Mouse (Mus musculus) limb, embryonic 12.5 days (tissue): ENCODE results near the gene 4930402F06Rik. TPM values are rescaled to one million over a fixed set of nuclear protein-coding genes. Genes with fewer than 3 reads are reported as not detected.

ENCODE experiments used
- ATAC-seq: fragments of 200-750 bp; cut with Nextera tagmentation; 2 replicates; pipeline ENCODE4 v1.8.0; 2017; ENCODE audit warnings: low read depth, moderate TSS enrichment; ENCODE audit not compliant: insufficient number of reproducible peaks, insufficient read depth, low FRiP score, low TSS enrichment
- H3K27ac ChIP-seq: fragments of 300-500 bp; sonication (generic); 2 replicates; pipeline ENCODE4 v1.5.1; 2016; ENCODE audit warnings: mild to moderate bottlenecking, moderate library complexity
- H3K27me3 ChIP-seq: fragments of 300-500 bp; sonication (generic); 2 replicates; pipeline ENCODE4 v1.6.1; 2016; ENCODE audit warnings: mild to moderate bottlenecking, moderate library complexity
- H3K36me3 ChIP-seq: fragments of 300-500 bp; sonication (generic); 2 replicates; pipeline ENCODE4 v1.6.1; 2016; ENCODE audit warnings: mild to moderate bottlenecking, moderate library complexity
- H3K4me1 ChIP-seq: fragments of 300-500 bp; sonication (generic); replicated peaks from 2 replicates; pipeline ENCODE4 v1.6.1; 2016
- H3K4me2 ChIP-seq: fragments of 300-500 bp; sonication (generic); 2 replicates; pipeline ENCODE4 v1.6.1; 2016; ENCODE audit warnings: mild to moderate bottlenecking, moderate library complexity
- H3K4me3 ChIP-seq: fragments of 300-500 bp; sonication (generic); replicated peaks from 2 replicates; pipeline ENCODE4 v1.5.1; 2016; ENCODE audit warnings: mild to moderate bottlenecking
- H3K9ac ChIP-seq: fragments of 300-500 bp; sonication (generic); replicated peaks from 2 replicates; pipeline ENCODE4 v1.6.1; 2016; ENCODE audit warnings: mild to moderate bottlenecking, moderate library complexity
- H3K9me3 ChIP-seq: fragments of 300-500 bp; sonication (generic); 2 replicates; pipeline ENCODE4 v1.6.1; 2016; ENCODE audit warnings: mild to moderate bottlenecking, moderate library complexity
- WGBS: fragments of 180-500 bp; shearing (Covaris S2); methylation state at CpG from one replicate; pipeline ENCODE4 v1.1.7; 2016; 5-methylcytosine and 5-hydroxymethylcytosine counted together
- polyA plus RNA-seq: library from polyadenylated mRNA; unstranded; fragments of >200 nt; fragmentation: Nextera tagmentation; extraction: Ambion mirVana; gene quantifications from 2 replicates; pipeline ENCODE4 v1.2.1, GENCODE M21; 2016

The 4930402F06Rik gene
- polyA plus RNA-seq, 1 experiment from 2014 or later, result not detected

DNA sequence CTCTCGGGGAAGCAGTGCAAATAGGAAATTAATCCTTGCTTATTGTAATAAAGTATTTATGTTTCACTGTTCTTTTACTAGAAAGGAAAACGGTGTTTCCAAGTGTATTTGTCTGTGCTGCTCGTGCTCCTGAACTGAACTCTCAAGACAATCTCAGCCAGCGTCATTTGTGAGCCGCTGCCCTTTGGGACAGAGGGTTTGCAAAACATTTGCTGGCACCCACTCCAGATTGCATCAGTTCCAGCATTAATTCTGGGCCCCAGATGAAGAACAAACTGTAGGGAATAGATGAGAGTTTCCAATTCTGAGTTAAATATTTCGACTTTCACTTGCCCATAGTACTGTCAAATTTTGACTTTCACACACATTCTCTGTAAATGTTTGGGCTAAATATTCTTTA lies 58.3 kb downstream of the 4930402F06Rik start:
- Histone ChIP-seq H3K4me1 (peaks cover 17% of the 10 kb centered on the region), H3K27me3 (peaks cover 11% of the 10 kb centered on the region), H3K9ac (no peak overlapping the region), H3K4me3 (no peak overlapping the region), H3K9me3 (no peaks in the 10 kb centered on the region), H3K36me3 (no peaks in the 10 kb centered on the region), H3K27ac (no peak overlapping the region), H3K4me2 (no peak overlapping the region)
- WGBS, result 75% methylated on average over 6 of the region's 6 CpGs
- ATAC-seq, result no peak

DNA sequence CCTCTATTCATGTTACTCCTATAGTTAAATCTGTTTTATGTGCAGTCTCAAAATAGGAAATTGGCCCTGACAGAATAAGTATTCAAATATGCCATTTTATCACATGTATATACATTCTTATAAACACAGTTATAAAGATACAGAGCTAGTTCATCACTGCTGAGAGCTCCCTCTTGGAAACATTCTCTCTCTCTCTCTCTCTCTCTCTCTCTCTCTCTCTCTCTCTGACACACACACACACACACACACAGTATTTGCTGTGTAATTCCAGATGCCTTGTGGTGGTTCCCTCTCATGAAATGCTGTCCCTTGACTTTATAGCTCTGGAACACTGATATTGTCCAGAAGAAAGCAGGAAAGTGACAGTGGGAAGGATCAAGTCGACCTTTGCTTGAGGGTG lies 58.9 kb downstream of the 4930402F06Rik start:
- no peak overlapping the region for H3K9ac ChIP-seq
- ATAC-seq, result no peak
- WGBS, result 48% methylated on average over 1 of the region's 1 CpGs
- no peaks in the 10 kb centered on the region for H3K9me3 ChIP-seq
- no peak overlapping the region for H3K27ac ChIP-seq
- H3K4me3 ChIP-seq, result no peak overlapping the region
- no peak overlapping the region for H3K4me2 ChIP-seq
- peaks cover 17% of the 10 kb centered on the region for H3K4me1 ChIP-seq
- H3K36me3 ChIP-seq, result no peaks in the 10 kb centered on the region
- H3K27me3 ChIP-seq, result peaks cover 11% of the 10 kb centered on the region

DNA sequence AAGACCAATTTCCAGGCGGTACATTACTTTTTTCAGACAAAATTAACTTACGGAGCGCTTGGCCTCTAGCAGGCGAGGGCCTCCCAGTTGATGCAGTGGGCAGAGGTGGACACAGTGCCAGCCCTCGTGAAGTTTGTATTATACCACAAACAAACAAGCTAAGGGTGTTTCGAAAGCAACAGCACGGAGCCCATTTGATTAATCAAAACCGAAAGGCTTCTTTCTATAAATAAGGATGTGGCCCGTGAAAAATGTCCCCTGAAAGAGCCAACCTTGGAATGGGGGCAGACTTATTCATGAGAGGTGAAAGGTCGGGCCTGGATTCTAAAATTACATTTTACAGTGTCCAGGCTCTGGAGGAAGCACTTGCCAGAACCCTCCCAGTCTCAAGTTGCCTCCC lies 59.6 kb downstream of the 4930402F06Rik start:
- Histone ChIP-seq H3K9ac (no peak overlapping the region), H3K4me1 (peaks cover 17% of the 10 kb centered on the region), H3K36me3 (no peaks in the 10 kb centered on the region), H3K27ac (peak overlapping the region; percentile 59), H3K27me3 (peaks cover 11% of the 10 kb centered on the region), H3K4me3 (peak overlapping the region; percentile 65), H3K4me2 (peak overlapping the region; percentile 99), H3K9me3 (no peaks in the 10 kb centered on the region)
- ATAC-seq, result no peak
- 47% methylated on average over 10 of the region's 10 CpGs for WGBS

DNA sequence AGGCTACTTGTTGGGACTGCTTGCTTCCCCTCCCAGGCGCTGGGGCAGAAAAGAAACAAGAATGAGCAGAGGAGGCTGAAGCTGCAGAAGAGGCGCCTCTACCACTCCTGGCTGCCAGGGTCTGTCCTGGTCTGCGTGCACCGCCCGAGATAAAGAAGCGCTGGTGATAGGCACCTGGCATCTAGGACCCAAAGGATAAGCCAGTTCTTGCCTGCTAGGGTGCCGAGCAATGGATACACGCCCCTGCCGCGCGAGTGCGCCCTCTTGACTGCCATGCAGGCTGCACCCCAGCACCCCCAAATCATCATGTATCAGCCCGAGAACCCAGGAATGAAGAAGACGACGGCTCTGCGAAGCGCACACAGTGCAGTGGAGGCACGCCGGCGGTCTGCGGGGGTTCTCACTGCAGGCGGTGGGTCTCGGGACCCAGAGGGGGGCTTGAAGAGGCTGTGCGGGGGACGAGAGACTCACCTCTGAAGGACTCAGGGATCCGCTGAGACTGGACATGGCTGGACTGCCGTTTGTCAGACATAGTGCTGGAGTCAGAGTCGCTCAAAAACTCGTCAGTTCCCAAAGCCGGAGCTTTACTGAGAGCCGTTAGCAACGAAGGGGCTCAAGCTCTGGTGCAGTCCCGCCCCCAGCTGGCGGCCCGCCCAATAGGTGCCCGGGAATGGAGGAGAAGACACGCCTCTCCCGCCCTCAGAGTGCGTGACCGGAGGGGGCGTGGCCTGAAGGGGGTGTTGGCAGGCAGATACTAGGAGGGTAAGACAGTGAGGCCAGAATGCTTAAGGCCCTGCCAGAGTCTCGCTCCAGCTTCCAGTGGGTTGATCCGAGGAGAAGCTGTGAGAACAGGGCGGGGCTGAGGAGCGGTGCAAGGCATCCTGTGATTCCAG lies 60.3 kb downstream of the 4930402F06Rik start, which contains the start of gene Stom:
Stom (minus strand) TSS at position 589 of the 893 bp plus-strand sequence.
- Histone ChIP-seq H3K9me3 (no peaks in the 10 kb centered on the region), H3K36me3 (no peaks in the 10 kb centered on the region), H3K27me3 (peaks cover 11% of the 10 kb centered on the region), H3K27ac (peak within 1 kb of the TSS; percentile 69), H3K4me2 (peak within 1 kb of the TSS; percentile 99), H3K4me3 (peak within 1 kb of the TSS; percentile 65), H3K4me1 (peaks cover 17% of the 10 kb centered on the region), H3K9ac (peak within 1 kb of the TSS; percentile 74)
- peak; percentile 98 for ATAC-seq
- 0% methylated on average over 45 of the region's 45 CpGs for WGBS

DNA sequence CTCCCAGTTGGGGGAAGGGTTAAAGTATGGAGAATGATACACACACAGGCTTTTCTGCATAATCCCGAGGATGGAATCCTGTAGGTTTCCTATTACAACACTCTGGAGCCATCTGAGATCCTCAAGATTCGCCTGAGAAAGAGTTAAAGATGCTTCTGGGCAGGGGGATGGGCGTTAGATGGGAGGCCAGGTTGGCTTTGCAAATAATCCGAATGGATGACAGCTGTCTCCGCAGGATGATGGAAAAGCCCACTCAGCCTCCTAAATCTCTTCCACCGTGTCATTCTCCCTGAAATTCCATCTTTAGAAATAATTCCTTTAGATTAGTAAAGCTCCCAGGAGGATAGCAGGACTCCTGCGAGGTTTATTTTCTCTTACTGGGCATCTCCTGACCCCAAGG lies 61.4 kb downstream of the 4930402F06Rik start:
- Histone ChIP-seq H3K4me1 (peaks cover 17% of the 10 kb centered on the region), H3K27ac (no peak overlapping the region), H3K9me3 (no peaks in the 10 kb centered on the region), H3K4me2 (peak overlapping the region; percentile 99), H3K4me3 (peak overlapping the region; percentile 65), H3K9ac (no peak overlapping the region), H3K36me3 (no peaks in the 10 kb centered on the region), H3K27me3 (peaks cover 11% of the 10 kb centered on the region)
- 9% methylated on average over 7 of the region's 7 CpGs for WGBS
- ATAC-seq, result no peak

DNA sequence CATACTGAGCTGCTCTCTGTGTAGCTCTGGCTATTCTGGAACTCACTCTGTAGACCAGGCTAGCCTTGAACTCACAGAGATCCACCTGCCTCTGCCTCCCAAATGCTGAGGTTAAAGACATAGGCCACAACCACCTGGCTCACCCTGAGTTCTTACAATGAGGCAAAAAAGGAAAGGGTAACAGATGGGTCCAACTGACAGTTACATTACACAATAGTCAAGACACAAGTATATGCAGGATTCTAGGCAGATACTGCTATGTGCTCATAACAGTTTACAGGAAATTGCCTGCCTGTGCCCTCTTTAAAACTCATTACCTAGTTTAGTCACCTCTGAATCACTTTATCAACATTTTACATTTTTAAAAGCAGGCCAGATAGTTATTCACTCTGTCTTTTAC lies 63.3 kb downstream of the 4930402F06Rik start:
- no peak for ATAC-seq
- peaks cover 11% of the 10 kb centered on the region for H3K27me3 ChIP-seq

DNA sequence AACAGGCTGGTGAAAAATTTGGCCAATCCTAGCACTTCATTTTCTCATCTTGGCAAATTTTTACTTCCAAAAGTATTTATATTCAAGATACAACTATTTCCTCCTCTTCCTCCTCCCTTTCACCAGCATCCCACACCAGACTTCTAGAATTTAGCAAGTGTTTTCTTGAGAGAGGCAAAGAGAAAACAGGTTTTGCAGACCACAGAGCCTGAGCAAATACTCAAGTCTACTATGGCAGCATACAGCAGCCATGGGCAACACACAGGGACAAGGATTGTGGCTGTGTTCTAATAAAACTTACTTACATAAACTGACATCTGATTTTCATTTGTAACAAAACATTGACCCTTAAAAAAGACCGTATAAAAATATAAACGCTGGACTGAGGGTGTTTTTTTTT lies 65.8 kb downstream of the 4930402F06Rik start:
- no peak overlapping the region for H3K27ac ChIP-seq
- no peak overlapping the region for H3K4me2 ChIP-seq
- 42% methylated on average over 2 of the region's 2 CpGs for WGBS
- H3K36me3 ChIP-seq, result no peaks in the 10 kb centered on the region
- no peak for ATAC-seq
- H3K4me1 ChIP-seq, result peaks cover 8% of the 10 kb centered on the region
- H3K9me3 ChIP-seq, result no peaks in the 10 kb centered on the region
- peaks cover 14% of the 10 kb centered on the region for H3K27me3 ChIP-seq
- H3K4me3 ChIP-seq, result no peak overlapping the region
- no peak overlapping the region for H3K9ac ChIP-seq

More for the DNA sequence above, 63.3 kb downstream of the 4930402F06Rik start:
- Histone ChIP-seq H3K4me3 (no peak overlapping the region), H3K9me3 (no peaks in the 10 kb centered on the region), H3K4me1 (peaks cover 17% of the 10 kb centered on the region), H3K27ac (no peak overlapping the region), H3K36me3 (no peaks in the 10 kb centered on the region), H3K4me2 (no peak overlapping the region), H3K9ac (no peak overlapping the region)

DNA sequence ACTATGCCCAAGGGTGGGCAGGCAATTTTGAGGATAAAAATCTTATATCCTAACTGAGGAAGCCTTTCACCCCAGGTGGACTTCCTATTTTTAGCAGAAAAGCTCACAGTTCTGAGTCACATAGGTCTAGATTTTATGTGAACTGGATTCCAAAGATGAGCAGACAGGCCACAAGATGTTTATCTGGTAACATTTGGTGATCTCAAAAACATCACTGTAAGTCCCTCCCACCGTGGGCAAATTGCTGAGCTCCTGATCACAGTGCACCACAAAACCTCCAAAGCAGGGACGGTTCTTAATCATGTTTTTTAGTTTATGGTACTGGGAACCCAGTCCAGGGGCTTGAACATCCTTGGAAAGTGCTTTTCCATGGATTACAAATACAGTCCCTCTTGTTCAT lies 67.9 kb downstream of the 4930402F06Rik start:
- WGBS, result 72% methylated on average over 2 of the region's 2 CpGs
- H3K4me3 ChIP-seq, result no peak overlapping the region
- ATAC-seq, result no peak

DNA sequence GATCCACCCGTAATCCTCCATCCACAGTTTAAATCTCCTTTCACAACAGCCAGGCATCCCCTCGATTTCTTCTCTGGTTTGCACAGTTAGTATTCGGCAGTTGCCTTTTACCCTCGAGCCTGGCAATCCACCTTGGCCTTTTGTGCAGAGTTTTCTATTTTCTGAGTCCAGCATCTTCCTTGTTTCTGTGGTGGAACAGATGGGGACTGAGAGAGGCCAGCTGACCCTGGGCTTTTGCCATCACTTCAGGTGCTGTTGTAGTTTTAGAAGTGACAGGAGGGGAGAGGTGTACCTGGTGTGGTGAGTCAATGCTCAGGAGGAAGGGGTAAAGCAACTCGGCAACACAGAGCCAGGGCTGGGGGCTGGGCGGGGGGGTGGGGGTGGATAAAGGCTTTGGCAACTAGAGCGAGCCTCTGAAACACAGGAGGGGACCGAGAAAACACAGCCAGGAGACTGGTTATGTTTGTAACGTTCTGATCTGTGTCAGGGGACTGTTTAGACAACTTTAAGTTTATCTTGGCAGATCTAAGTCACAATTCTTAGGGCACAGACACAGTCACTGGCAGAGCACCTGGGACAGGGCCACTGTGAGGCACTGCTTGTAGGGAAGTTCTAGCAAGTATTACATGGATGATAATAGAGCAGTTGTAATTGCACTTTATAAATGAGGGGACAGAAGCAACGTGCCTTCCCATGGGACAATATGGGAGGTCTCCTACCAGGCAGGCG lies 68.7 kb downstream of the 4930402F06Rik start:
- WGBS, result 47% methylated on average over 11 of the region's 11 CpGs
- Histone ChIP-seq H3K27me3 (peaks cover 3% of the 10 kb centered on the region; the same call in 1 of the 2 replicates), H3K4me3 (no peak overlapping the region), H3K9me3 (no peaks in the 10 kb centered on the region), H3K9ac (no peak overlapping the region), H3K4me2 (no peak overlapping the region), H3K4me1 (no peaks in the 10 kb centered on the region), H3K27ac (no peak overlapping the region), H3K36me3 (no peaks in the 10 kb centered on the region)
- no peak for ATAC-seq

More for the DNA sequence above, 67.9 kb downstream of the 4930402F06Rik start:
- no peaks in the 10 kb centered on the region for H3K36me3 ChIP-seq
- no peak overlapping the region for H3K27ac ChIP-seq
- H3K4me2 ChIP-seq, result no peak overlapping the region
- peaks cover 3% of the 10 kb centered on the region; the same call in 1 of the 2 replicates for H3K27me3 ChIP-seq
- H3K9ac ChIP-seq, result no peak overlapping the region
- H3K9me3 ChIP-seq, result no peaks in the 10 kb centered on the region
- H3K4me1 ChIP-seq, result no peaks in the 10 kb centered on the region

DNA sequence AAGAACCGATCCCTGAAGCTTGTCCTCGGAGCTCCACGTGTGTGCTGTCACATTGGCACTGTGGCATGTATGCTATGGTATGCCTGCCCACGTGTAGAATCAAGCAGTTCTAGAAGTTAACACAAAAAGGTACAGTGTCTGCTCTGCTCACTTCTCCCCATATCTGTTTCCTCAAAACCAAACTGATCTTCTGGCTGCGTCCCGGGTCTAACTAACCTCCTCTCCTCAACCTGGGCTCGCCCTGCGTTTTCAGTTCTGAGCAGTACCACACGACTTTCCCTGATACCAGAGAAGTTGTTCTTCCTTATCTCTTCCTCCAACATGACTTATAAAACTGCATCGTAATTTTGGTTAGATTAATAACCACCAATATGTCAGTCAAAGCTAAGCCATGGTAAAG lies 69.4 kb downstream of the 4930402F06Rik start:
- Histone ChIP-seq H3K36me3 (no peaks in the 10 kb centered on the region), H3K9me3 (no peaks in the 10 kb centered on the region), H3K4me1 (no peaks in the 10 kb centered on the region), H3K27ac (no peak overlapping the region), H3K9ac (no peak overlapping the region), H3K27me3 (peaks cover 3% of the 10 kb centered on the region; the same call in 1 of the 2 replicates), H3K4me2 (no peak overlapping the region), H3K4me3 (no peak overlapping the region)
- WGBS, result 69% methylated on average over 10 of the region's 10 CpGs
- no peak for ATAC-seq

DNA sequence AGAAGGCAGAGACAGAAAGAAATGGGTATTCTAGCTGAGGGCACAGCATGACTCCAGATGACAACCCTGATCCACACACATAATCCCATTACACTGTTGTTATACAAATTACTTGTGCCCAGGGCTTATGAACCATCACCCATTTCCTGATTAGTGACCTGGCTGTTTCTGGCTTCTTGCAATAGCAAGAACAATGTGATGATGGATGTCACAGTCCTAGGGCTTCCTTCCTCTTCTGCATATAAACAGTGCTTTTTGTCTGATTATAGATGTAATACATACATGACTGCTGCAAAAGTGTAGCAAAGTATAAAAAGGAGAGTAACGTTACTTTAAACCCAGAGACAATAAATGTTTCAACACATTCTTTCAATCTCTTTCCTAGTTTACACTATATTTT lies 70.0 kb downstream of the 4930402F06Rik start:
- Histone ChIP-seq H3K4me3 (no peak overlapping the region), H3K4me1 (no peaks in the 10 kb centered on the region), H3K9me3 (no peaks in the 10 kb centered on the region), H3K9ac (no peak overlapping the region), H3K27me3 (peaks cover 3% of the 10 kb centered on the region; the same call in 1 of the 2 replicates), H3K4me2 (no peak overlapping the region), H3K27ac (no peak overlapping the region), H3K36me3 (0 out of 2 replicates have a peak, but pooled peaks cover under 1% of the 10 kb centered on the region)
- ATAC-seq, result no peak
- 56% methylated on average over 1 of the region's 1 CpGs for WGBS
